Mouse (Mus musculus) neural tube, embryonic 12.5 days (tissue): ENCODE results near the gene Nat8f1. TPM values are rescaled to one million over a fixed set of nuclear protein-coding genes. Genes with fewer than 3 reads are reported as not detected.
"Not testable (repeated sequence)": the region's sequence is repeated elsewhere in the genome, so short reads cannot be mapped to it uniquely, and the experiment has no call there.

Experiments used
- ATAC-seq: fragments of 200-750 bp; cut with Nextera tagmentation; 2 replicates; pipeline ENCODE4 v1.8.0; 2017; ENCODE audit warnings: low read depth, mild to moderate bottlenecking, moderate TSS enrichment, moderate library complexity; ENCODE audit not compliant: low FRiP score
- H3K27ac ChIP-seq: fragments of 300-500 bp; sonication (generic); 2 replicates; pipeline ENCODE4 v1.5.1; 2016
- H3K27me3 ChIP-seq: fragments of 300-500 bp; sonication (generic); replicated peaks from 2 replicates; pipeline ENCODE4 v1.6.1; 2016; ENCODE audit warnings: mild to moderate bottlenecking
- H3K36me3 ChIP-seq: fragments of 300-500 bp; sonication (generic); 2 replicates; pipeline ENCODE4 v1.6.1; 2016; ENCODE audit warnings: mild to moderate bottlenecking
- H3K4me1 ChIP-seq: fragments of 300-500 bp; sonication (generic); 2 replicates; pipeline ENCODE4 v1.6.1; 2016
- H3K4me2 ChIP-seq: fragments of 300-500 bp; sonication (generic); replicated peaks from 2 replicates; pipeline ENCODE4 v1.6.1; 2016; ENCODE audit warnings: mild to moderate bottlenecking
- H3K4me3 ChIP-seq: fragments of 300-500 bp; sonication (generic); 2 replicates; pipeline ENCODE4 v1.5.1; 2016
- H3K9ac ChIP-seq: fragments of 300-500 bp; sonication (generic); 2 replicates; pipeline ENCODE4 v1.6.1; 2016; ENCODE audit warnings: mild to moderate bottlenecking
- H3K9me3 ChIP-seq: fragments of 300-500 bp; sonication (generic); 2 replicates; pipeline ENCODE4 v1.6.1; 2016; ENCODE audit warnings: mild to moderate bottlenecking
- WGBS: fragments of 180-500 bp; shearing (Covaris S2); methylation state at CpG from one replicate; pipeline ENCODE4 v1.1.7; 2016; 5-methylcytosine and 5-hydroxymethylcytosine counted together
- polyA plus RNA-seq: library from polyadenylated mRNA; unstranded; fragments of >200 nt; fragmentation: Nextera tagmentation; extraction: Ambion mirVana; gene quantifications from 2 replicates; pipeline ENCODE4 v1.2.1, GENCODE M21; 2016

The Nat8f1 gene
- polyA plus RNA-seq, 1 experiment from 2014 or later: 9.9 TPM

GRCm38 (mm10) chr6:85902303-85902702 is 13.2 kb downstream of the Nat8f1 start:
- 98% methylated on average over 2 of the region's 2 CpGs for WGBS
- Histone ChIP-seq H3K9me3 (no peaks in the 10 kb centered on the region), H3K9ac (no peak overlapping the region), H3K4me1 (no peaks in the 10 kb centered on the region), H3K27ac (no peak overlapping the region), H3K4me3 (no peak overlapping the region), H3K36me3 (no peaks in the 10 kb centered on the region), H3K4me2 (no peak overlapping the region), H3K27me3 (no peaks in the 10 kb centered on the region)
- no peak for ATAC-seq

DNA sequence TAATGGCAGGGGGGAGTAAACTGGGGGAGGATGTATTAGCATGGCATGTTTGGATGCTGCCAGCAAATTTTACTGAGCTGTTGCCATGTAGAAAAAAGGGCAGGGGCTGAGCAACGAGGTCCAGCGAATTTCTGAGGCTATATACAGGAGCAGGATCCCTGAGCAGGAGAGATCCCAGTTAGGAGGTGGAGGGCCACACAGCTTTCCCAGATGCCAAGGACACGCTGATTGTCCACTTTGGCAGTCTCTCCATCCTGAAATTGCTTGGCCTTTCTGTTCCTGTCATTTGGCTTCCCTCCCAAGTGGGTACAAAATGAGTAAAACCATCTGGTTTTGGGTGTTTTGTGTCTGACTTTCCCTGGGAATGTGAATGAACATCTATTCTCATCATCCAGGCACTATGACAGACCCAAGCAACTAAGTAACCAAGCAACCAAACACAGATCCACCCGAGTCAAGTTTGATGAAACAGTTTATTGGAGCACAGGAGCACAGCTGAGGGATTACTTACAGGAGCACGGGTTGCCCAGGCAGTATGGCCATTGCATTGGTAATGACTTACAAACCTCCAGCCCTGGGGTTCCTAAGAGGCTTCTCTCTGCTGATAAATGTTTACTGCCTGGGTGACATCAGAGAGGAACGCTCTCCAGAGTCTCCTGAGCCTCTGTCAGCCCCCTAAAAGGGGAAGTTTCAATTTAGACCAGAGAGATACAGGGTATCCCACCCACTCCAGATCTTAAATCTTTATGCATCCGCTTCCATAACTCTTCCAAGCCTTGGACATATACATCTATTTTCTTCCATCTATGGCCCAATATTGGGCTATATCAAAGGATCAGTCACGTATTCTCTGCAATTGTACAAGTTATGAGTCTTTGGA is 16.7 kb downstream of the Nat8f1 start:
- H3K9ac ChIP-seq, ATAC-seq, H3K4me2 ChIP-seq, H3K9me3 ChIP-seq, H3K36me3 ChIP-seq, H3K27me3 ChIP-seq, H3K4me3 ChIP-seq, H3K27ac ChIP-seq, H3K4me1 ChIP-seq: not testable (repeated sequence)
- 82% methylated on average over 7 of the region's 8 CpGs for WGBS

GRCm38 (mm10) chr6:85895061-85895648 is 20.3 kb downstream of the Nat8f1 start:
- H3K9ac ChIP-seq, H3K27ac ChIP-seq, H3K27me3 ChIP-seq, ATAC-seq, H3K36me3 ChIP-seq, H3K4me1 ChIP-seq, H3K4me3 ChIP-seq, H3K4me2 ChIP-seq: not testable (repeated sequence)
- WGBS: 76% methylated on average over 25 of the region's 25 CpGs
- H3K9me3 ChIP-seq: 0 out of 2 replicates have a peak, but pooled peaks cover 13% of the 10 kb centered on the region

DNA sequence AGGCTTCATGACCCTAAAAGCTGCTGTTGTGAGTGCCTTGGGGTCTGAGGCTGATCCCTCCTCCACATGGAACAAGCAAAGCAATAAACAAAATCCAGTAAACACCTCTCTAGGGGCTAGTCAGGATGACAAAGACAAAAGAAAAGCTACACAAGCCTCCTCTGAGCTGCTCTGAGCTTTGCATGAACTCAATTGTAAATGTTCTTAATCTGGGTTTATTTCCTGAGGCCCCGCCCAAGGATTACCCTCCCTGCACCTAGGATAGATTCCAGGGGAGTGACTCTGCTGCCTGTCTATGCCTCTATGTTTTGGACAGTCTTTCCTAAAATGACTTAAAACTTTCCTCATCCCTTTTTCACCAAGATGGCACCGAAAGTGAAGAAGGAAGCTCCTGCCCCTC is 26.5 kb downstream of the Nat8f1 start:
- 87% methylated on average over 2 of the region's 2 CpGs for WGBS
- Histone ChIP-seq H3K27me3 (no peaks in the 10 kb centered on the region), H3K9ac (no peak overlapping the region), H3K4me3 (no peak overlapping the region), H3K4me1 (no peaks in the 10 kb centered on the region), H3K4me2 (no peak overlapping the region), H3K36me3 (no peaks in the 10 kb centered on the region), H3K9me3 (peaks cover 16% of the 10 kb centered on the region), H3K27ac (no peak overlapping the region)
- ATAC-seq: no peak

GRCm38 (mm10) chr6:85884311-85884710 is 31.2 kb downstream of the Nat8f1 start:
- WGBS: 79% methylated on average over 1 of the region's 1 CpGs

DNA sequence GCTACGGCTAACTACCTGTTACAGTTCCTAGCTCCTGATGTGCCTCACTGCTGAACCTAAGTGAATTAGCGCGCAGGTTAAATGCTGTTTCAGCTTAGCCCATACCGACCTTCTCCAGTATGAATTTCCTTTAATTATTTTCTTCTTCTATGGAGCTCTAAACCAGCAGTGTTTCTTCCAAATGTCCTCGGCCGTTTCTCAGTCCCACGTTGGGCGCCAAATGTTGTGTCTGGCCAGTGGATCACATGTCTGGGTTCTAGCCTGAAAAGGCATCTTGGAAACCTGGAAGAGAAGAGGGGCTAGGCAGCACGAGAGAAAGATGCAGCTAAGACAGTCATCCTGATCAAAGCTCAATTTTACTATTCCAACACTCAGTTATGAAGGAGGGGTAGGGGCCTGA is 32.2 kb downstream of the Nat8f1 start:
- 92% methylated on average over 9 of the region's 9 CpGs for WGBS
- H3K4me2 ChIP-seq, ATAC-seq, H3K27me3 ChIP-seq, H3K36me3 ChIP-seq, H3K27ac ChIP-seq, H3K4me1 ChIP-seq, H3K9ac ChIP-seq, H3K4me3 ChIP-seq: not testable (repeated sequence)
- H3K9me3 ChIP-seq: peaks cover 18% of the 10 kb centered on the region

More at GRCm38 (mm10) chr6:85884311-85884710, 31.2 kb downstream of the Nat8f1 start:
- ATAC-seq: no peak
- H3K9me3 ChIP-seq: peaks cover 18% of the 10 kb centered on the region
- no peak overlapping the region for H3K4me2 ChIP-seq
- no peaks in the 10 kb centered on the region for H3K27me3 ChIP-seq
- no peaks in the 10 kb centered on the region for H3K4me1 ChIP-seq
- no peak overlapping the region for H3K4me3 ChIP-seq
- H3K36me3 ChIP-seq: no peaks in the 10 kb centered on the region
- no peak overlapping the region for H3K9ac ChIP-seq
- no peak overlapping the region for H3K27ac ChIP-seq

DNA sequence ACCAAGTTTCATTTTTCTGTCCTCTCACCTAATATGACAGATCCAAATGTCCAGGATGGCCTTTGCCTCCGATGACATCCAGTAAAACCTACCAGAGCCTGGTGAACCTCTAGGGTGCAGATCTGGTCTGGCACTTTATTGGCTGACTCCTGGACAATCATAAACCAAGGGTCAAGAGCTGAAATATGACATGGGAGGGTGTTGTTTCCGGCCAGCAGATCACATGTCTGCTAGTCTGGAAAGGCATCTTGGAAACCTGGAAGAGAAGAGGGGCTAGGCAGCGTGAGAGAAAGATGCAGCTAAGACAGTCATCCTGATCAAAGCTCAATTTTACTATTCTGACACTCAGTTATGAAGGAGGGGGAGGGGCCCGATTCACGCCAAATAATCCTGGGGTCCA is 46.5 kb downstream of the Nat8f1 start, which contains the start of gene Nat8f2:
Gene Nat8f2, minus strand, starts transcription at position 153 of the 400 bp plus-strand sequence.
- not testable (repeated sequence) for H3K27me3 ChIP-seq, ATAC-seq, H3K9ac ChIP-seq, H3K4me3 ChIP-seq, H3K27ac ChIP-seq, H3K9me3 ChIP-seq, H3K4me1 ChIP-seq, H3K36me3 ChIP-seq, H3K4me2 ChIP-seq
- WGBS: 82% methylated on average over 5 of the region's 5 CpGs

DNA sequence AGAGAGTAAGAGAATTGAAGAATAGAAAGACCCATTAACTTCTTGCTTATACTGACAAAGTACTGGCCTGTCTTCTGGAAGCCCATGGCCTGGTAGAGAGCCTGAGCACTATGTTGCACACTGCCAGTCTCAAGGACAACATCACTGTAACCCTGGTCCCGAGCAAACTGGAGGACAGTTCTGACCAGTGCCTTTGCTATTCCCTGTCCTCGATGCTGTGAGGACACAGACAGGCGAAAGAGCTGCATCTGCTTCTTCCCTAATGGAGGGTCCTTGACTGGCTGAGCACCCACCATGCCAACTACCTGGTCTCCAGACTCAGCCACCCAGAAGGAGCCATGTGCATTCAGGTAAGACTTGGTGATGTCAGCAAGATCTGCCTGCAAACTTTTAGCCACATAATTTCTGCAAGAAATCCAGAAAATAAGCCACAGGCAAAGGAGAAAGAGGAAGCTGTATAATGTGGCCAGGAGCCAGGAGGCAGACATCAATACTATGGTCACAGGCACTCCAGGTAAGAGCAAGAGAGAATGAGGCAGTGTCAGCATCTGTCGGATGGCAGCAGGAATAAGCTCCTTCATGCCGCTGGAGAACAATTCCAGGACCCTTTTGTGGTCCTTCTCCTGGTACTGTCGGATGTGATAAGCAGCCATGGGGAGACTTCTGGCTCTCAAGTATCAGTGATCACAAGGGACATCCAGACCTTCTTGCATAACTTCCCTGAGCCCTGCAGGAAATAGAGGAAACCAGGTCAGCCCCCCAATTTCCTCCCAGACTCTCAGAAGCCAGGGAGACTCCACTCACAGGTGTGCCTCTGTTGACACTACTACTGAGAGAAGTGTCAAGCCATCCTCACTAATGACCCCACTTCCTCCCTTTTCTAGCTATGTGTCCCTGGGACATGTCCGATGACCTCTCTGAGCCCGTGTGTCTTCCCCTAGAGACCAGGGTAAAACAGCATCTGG is 47.5 kb downstream of the Nat8f1 start:
- H3K9ac ChIP-seq: no peak overlapping the region

DNA sequence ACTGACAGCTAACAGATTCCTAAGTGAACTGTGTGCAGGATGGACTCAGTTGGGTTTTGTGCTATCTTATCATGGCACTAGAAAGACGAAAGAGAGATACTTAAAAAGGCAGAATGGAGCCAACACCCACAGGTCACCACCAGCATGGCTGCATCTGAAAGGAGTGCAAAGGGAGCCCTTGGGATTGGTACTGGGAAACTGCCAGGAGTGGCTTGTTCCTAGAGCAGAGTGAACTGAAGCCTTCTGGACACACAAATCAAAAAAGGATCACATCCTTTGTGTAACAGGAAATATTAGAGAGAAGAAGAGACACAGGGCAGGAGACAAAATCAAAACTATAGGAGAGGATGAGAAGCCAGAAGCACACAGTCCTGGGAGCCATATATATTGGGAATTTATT is 48.5 kb downstream of the Nat8f1 start:
- H3K4me3 ChIP-seq, ATAC-seq, H3K9ac ChIP-seq, H3K9me3 ChIP-seq, H3K4me2 ChIP-seq, H3K4me1 ChIP-seq, H3K27me3 ChIP-seq, H3K27ac ChIP-seq, H3K36me3 ChIP-seq: not testable (repeated sequence)
- WGBS: 58% methylated on average over 1 of the region's 1 CpGs

More for the DNA sequence above, 47.5 kb downstream of the Nat8f1 start:
- H3K4me2 ChIP-seq: no peak overlapping the region
- H3K27ac ChIP-seq: no peak overlapping the region
- no peak for ATAC-seq
- H3K27me3 ChIP-seq: no peaks in the 10 kb centered on the region
- no peak overlapping the region for H3K4me3 ChIP-seq
- no peaks in the 10 kb centered on the region for H3K9me3 ChIP-seq
- H3K4me1 ChIP-seq: no peaks in the 10 kb centered on the region
- H3K36me3 ChIP-seq: no peaks in the 10 kb centered on the region
- WGBS: 88% methylated on average over 8 of the region's 8 CpGs

DNA sequence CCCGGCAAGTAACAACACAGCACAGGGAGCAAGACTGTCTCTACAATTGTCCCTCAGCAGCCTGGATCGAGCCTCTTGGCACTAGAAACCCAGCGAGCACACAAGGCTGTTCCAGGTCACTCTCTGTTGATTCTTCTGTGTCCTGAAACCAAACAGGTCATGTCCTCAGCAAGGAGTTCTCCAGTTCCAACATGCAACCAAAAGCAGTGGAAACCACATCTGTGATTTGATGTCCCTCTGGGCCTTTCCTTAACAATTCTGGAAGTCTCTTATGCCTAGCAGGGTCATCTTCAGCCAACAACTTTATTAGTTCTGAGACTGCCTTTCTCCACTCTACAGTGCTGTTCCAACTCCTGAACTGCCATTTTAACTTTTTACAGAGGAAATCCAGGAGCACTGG is 49.3 kb downstream of the Nat8f1 start:
- H3K9me3 ChIP-seq, ATAC-seq, H3K9ac ChIP-seq, H3K27me3 ChIP-seq, H3K4me3 ChIP-seq, H3K4me1 ChIP-seq, H3K4me2 ChIP-seq, H3K27ac ChIP-seq, H3K36me3 ChIP-seq: not testable (repeated sequence)
- 87% methylated on average over 3 of the region's 3 CpGs for WGBS

GRCm38 (mm10) chr6:85864900-85865639 is 50.4 kb downstream of the Nat8f1 start:
- H3K4me1 ChIP-seq, H3K4me2 ChIP-seq, ATAC-seq, H3K9ac ChIP-seq, H3K27ac ChIP-seq, H3K36me3 ChIP-seq, H3K9me3 ChIP-seq, H3K27me3 ChIP-seq, H3K4me3 ChIP-seq: not testable (repeated sequence)
- 64% methylated on average over 6 of the region's 7 CpGs for WGBS
